Mouse (Mus musculus): ENCODE measurements at regions not wholly inside any gene's neighbourhood (a gene's known extent, or its start where the extent isn't known, plus 50 kb on each side); places are given as distances from the start of the nearest gene placed in this dataset.

GRCm38 (mm10) chr10:96691319-96691870 lies 74.6 kb downstream of the Btg1 start:
- TF ChIP-seq CTCF (IDR thresholded peaks at IDR 0.05; ENCODE audit: control insufficient read depth, insufficient read depth, low read length) (no peak), POLR2A (IDR thresholded peaks at IDR 0.05; ENCODE audit: borderline replicate concordance, control insufficient read depth, low read depth, low read length) (no peak)

Measured in bone marrow, adult 2 months (tissue).